Comparison of ENCODE assay signal across 32 mouse cellular contexts in the genomic region with DNA sequence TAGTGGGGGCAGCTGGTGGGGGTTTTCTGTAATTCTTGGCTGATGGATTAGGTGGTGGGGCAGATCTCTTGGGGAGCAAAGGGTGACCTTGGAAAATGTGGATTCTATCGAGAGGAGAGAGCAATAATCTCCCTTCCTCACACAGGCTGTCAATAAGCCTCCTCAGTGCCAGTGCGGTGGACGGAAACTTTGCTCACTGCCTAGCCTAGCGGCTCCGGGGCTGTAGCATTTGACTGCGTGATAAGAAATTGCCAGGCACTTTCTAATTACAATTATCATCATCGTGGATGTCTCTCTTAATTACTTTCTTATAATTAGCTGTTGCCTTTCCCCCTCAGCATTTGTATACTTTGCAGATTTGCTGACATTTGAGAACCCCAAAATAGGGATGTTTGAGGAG.
DNase-seq lines count a peak whose midpoint lies in the region; ATAC-seq and TF ChIP-seq lines count a peak whose summit lies in the region.
"Had no signal": no experiment of that assay in that cellular context is flagged by ENCODE, and none has a peak within 500 bp of the region (broad histone marks: within the 10 kb centered on the region; RNA-seq: fewer than 3 reads in every experiment).

No protein-coding gene starts in this region.

- no peaks in the 10 kb centered on the region for H3K9me3 ChIP-seq in forebrain, embryonic 14.5 days (replicated peaks; ENCODE audit: control insufficient read depth, low read length)
- H3K9me3 ChIP-seq in forebrain, embryonic 11.5 days (ENCODE audit: control insufficient read depth, low read length): no peaks in the 10 kb centered on the region
- no peaks in the 10 kb centered on the region for H3K9me3 ChIP-seq in liver, embryonic 13.5 days (replicated peaks)
- H3K9me3 ChIP-seq: embryonic facial prominence, embryonic 13.5 days; intestine, embryonic 15.5 days; limb, embryonic 12.5 days; lung, embryonic 15.5 days; neural tube, embryonic 13.5 days had no signal

- no peak for TF ChIP-seq POLR2A in brain, embryonic 14.5 days (IDR thresholded peaks at IDR 0.05; ENCODE audit: borderline replicate concordance, extremely low read depth, insufficient read depth, insufficient read length, poor library complexity, severe bottlenecking)

- no peak overlapping the region for H3K4me3 ChIP-seq in forebrain, embryonic 14.5 days (ENCODE audit: low read depth, low read length)
- no peak overlapping the region for H3K4me3 ChIP-seq in forebrain, embryonic 11.5 days (ENCODE audit: low read depth, low read length)
- H3K4me3 ChIP-seq in liver, embryonic 13.5 days (replicated peaks): no peak overlapping the region
- H3K4me3 ChIP-seq: embryonic facial prominence, embryonic 13.5 days; erythroblast, embryonic 14.5 days; intestine, embryonic 15.5 days; layer of hippocampus, adult 2 months; left cerebral cortex, adult 2 months; limb, embryonic 12.5 days; lung, embryonic 15.5 days; neural tube, embryonic 13.5 days had no signal

- no peak for ATAC-seq in forebrain, embryonic 14.5 days
- no peak for ATAC-seq in forebrain, embryonic 11.5 days (replicated peaks; ENCODE audit: low FRiP score)
- ATAC-seq in liver, embryonic 13.5 days (ENCODE audit: low read depth): no peak
- ATAC-seq in megakaryocyte progenitor cell, adult 5-6 weeks (replicated peaks; ENCODE audit: poor library complexity): peak; percentile 46; the same call in 1 of the 2 replicates
- ATAC-seq: hindbrain, postnatal 0 days; intestine, embryonic 15.5 days; Patski had no signal

- no peak for TF ChIP-seq CTCF in brain, embryonic 14.5 days (IDR thresholded peaks at IDR 0.05; ENCODE audit: borderline replicate concordance, extremely low read depth, insufficient read depth, insufficient read length)

- peak; percentile 49 for DNase-seq in forebrain, embryonic 14.5 days (ENCODE audit: low spot score)
- DNase-seq in forebrain, embryonic 11.5 days (ENCODE audit: low spot score): no peak
- no peak for DNase-seq in liver, embryonic 13.5 days
- DNase-seq in liver: no peak
- peak; percentile 54 for DNase-seq in brain, embryonic 14.5 days (ENCODE audit: low read depth)
- DNase-seq in heart, adult 9 months (ENCODE audit: low spot score in 2 of 2): no peak
- DNase-seq: adrenal gland, postnatal 10 days; cerebellum, adult 11-12 months; cerebellum, adult 9-11 months; embryo, embryonic 11 days; gastrocnemius, postnatal 14 days; heart, adult 11 months; heart, postnatal 4 days; kidney, adult 2 months; kidney, postnatal 36 days; right cerebral cortex, postnatal 4 days; thymus, adult 18-20 months; thymus, postnatal 25 days had no signal

- no peak overlapping the region for H3K9ac ChIP-seq in forebrain, embryonic 14.5 days (ENCODE audit: low read length)
- H3K9ac ChIP-seq in forebrain, embryonic 11.5 days (ENCODE audit: low read length): no peak overlapping the region
- H3K9ac ChIP-seq in liver, embryonic 13.5 days: peak overlapping the region; percentile 39; the same call in 1 of the 2 replicates
- H3K9ac ChIP-seq: embryonic facial prominence, embryonic 13.5 days; intestine, embryonic 15.5 days; limb, embryonic 12.5 days; lung, embryonic 15.5 days; neural tube, embryonic 13.5 days had no signal

- H3K27me3 ChIP-seq in forebrain, embryonic 14.5 days (replicated peaks; ENCODE audit: control insufficient read depth, insufficient read depth, low read length): 0 out of 2 replicates have a peak, but pooled peaks cover 2% of the 10 kb centered on the region
- H3K27me3 ChIP-seq in forebrain, embryonic 11.5 days (ENCODE audit: control insufficient read depth, insufficient read depth, low read length): no peaks in the 10 kb centered on the region
- no peaks in the 10 kb centered on the region; the same call in 1 of the 2 replicates for H3K27me3 ChIP-seq in liver, embryonic 13.5 days
- H3K27me3 ChIP-seq: embryonic facial prominence, embryonic 13.5 days; limb, embryonic 12.5 days; lung, embryonic 15.5 days had no signal

- H3K36me3 ChIP-seq in forebrain, embryonic 14.5 days (ENCODE audit: control insufficient read depth, insufficient read depth, low read length): no peaks in the 10 kb centered on the region
- no peaks in the 10 kb centered on the region for H3K36me3 ChIP-seq in forebrain, embryonic 11.5 days (ENCODE audit: control insufficient read depth, insufficient read depth, low read length)
- H3K36me3 ChIP-seq in liver, embryonic 13.5 days: no peaks in the 10 kb centered on the region
- H3K36me3 ChIP-seq: embryonic facial prominence, embryonic 13.5 days; intestine, embryonic 15.5 days; limb, embryonic 12.5 days; lung, embryonic 15.5 days; neural tube, embryonic 13.5 days had no signal

- 27% methylated on average over 7 of the region's 7 CpGs for WGBS in forebrain, embryonic 14.5 days
- whole genome bisulfite sequencing in forebrain, embryonic 11.5 days: 50% methylated on average over 7 of the region's 7 CpGs
- whole genome bisulfite sequencing in liver, embryonic 13.5 days (ENCODE audit: insufficient replicate concordance): 26% methylated on average over 7 of the region's 7 CpGs

- H3K27ac ChIP-seq in forebrain, embryonic 14.5 days (ENCODE audit: low read depth, low read length): no peak overlapping the region
- H3K27ac ChIP-seq in forebrain, embryonic 11.5 days (ENCODE audit: low read depth, low read length): no peak overlapping the region
- no peak overlapping the region for H3K27ac ChIP-seq in liver, embryonic 13.5 days
- H3K27ac ChIP-seq: embryonic facial prominence, embryonic 13.5 days; hindbrain, postnatal 0 days; intestine, embryonic 15.5 days; layer of hippocampus, adult 2 months; left cerebral cortex, adult 2 months; limb, embryonic 12.5 days; lung, embryonic 15.5 days; neural tube, embryonic 13.5 days; stomach, postnatal 0 days had no signal

- H3K4me2 ChIP-seq in forebrain, embryonic 14.5 days (ENCODE audit: low read length): no peak overlapping the region
- no peak overlapping the region for H3K4me2 ChIP-seq in forebrain, embryonic 11.5 days (ENCODE audit: low read depth, low read length, severe bottlenecking)
- no peak overlapping the region for H3K4me2 ChIP-seq in liver, embryonic 13.5 days
- H3K4me2 ChIP-seq: embryonic facial prominence, embryonic 13.5 days; heart, embryonic 11.5 days; intestine, embryonic 15.5 days; limb, embryonic 12.5 days; liver, embryonic 11.5 days; lung, embryonic 15.5 days; neural tube, embryonic 13.5 days had no signal

- 0 out of 2 replicates have a peak, but pooled peaks cover 3% of the 10 kb centered on the region for H3K4me1 ChIP-seq in forebrain, embryonic 14.5 days (ENCODE audit: control insufficient read depth, insufficient read depth, low read length)
- H3K4me1 ChIP-seq in forebrain, embryonic 11.5 days (replicated peaks; ENCODE audit: control insufficient read depth, insufficient read depth, low read length): no peaks in the 10 kb centered on the region
- H3K4me1 ChIP-seq in liver, embryonic 13.5 days (replicated peaks): peaks cover 14% of the 10 kb centered on the region
- H3K4me1 ChIP-seq: intestine, embryonic 15.5 days; lung, embryonic 15.5 days had no signal

Comparison
In these comparisons a context has a peak if more than half of its experiments do, and no peak if none do; other contexts are left out.
1. DNase-seq: peak in forebrain, embryonic 14.5 days (single experiment) and brain, embryonic 14.5 days (single experiment); none in forebrain, embryonic 11.5 days (single experiment), liver, embryonic 13.5 days (single experiment), liver (single experiment) and heart, adult 9 months (0 of 2).